Mouse (Mus musculus) midbrain, embryonic 15.5 days (tissue): ENCODE measurements around the gene Itga5. TPM values are rescaled to one million over a fixed set of nuclear protein-coding genes. Genes with fewer than 3 reads are reported as not detected.

Source experiments
- ATAC-seq: fragments of 200-750 bp; cut with Nextera tagmentation; replicated peaks from 2 replicates; pipeline ENCODE4 v1.8.0; 2017; ENCODE audit warnings: moderate TSS enrichment
- H3K27ac ChIP-seq: fragments of 300-500 bp; sonication (generic); 2 replicates; pipeline ENCODE4 v1.5.1; 2015; ENCODE audit warnings: mild to moderate bottlenecking, inconsistent platforms
- H3K27me3 ChIP-seq: fragments of 300-500 bp; sonication (generic); replicated peaks from 2 replicates; pipeline ENCODE4 v1.6.1; 2015; ENCODE audit warnings: inconsistent platforms
- H3K36me3 ChIP-seq: fragments of 300-500 bp; sonication (generic); replicated peaks from 2 replicates; pipeline ENCODE4 v1.6.1; 2015; ENCODE audit warnings: inconsistent platforms
- H3K4me1 ChIP-seq: fragments of 300-500 bp; sonication (generic); 2 replicates; pipeline ENCODE4 v1.6.1; 2015; ENCODE audit warnings: inconsistent platforms
- H3K4me2 ChIP-seq: fragments of 300-500 bp; sonication (generic); 2 replicates; pipeline ENCODE4 v1.6.1; 2015; ENCODE audit warnings: inconsistent platforms, mild to moderate bottlenecking, moderate library complexity
- H3K4me3 ChIP-seq: fragments of 300-500 bp; sonication (generic); 2 replicates; pipeline ENCODE4 v1.5.1; 2015; ENCODE audit warnings: mild to moderate bottlenecking, inconsistent platforms
- H3K9ac ChIP-seq: fragments of 300-500 bp; sonication (generic); 2 replicates; pipeline ENCODE4 v1.6.1; 2015; ENCODE audit warnings: mild to moderate bottlenecking, inconsistent platforms
- H3K9me3 ChIP-seq: fragments of 300-500 bp; sonication (generic); 2 replicates; pipeline ENCODE4 v1.6.1; 2016; ENCODE audit warnings: inconsistent platforms
- WGBS: fragments of 180-500 bp; shearing (Covaris S2); methylation state at CpG from one replicate; pipeline ENCODE4 v1.1.7; 2015; ENCODE audit warnings: mixed read lengths; 5-methylcytosine and 5-hydroxymethylcytosine counted together
- polyA plus RNA-seq: library from polyadenylated mRNA; unstranded; fragments of >200 nt; fragmentation: Nextera tagmentation; extraction: Ambion mirVana; gene quantifications from 2 replicates; pipeline ENCODE4 v1.2.1, GENCODE M21; 2015

Itga5 gene
- polyA plus RNA-seq, 1 experiment from 2014 or later, result 7.3 TPM

- H3K4me2 ChIP-seq, result no peak overlapping the region
- H3K4me3 ChIP-seq, result no peak overlapping the region
- WGBS, result 96% methylated on average over 1 of the region's 1 CpGs
- H3K36me3 ChIP-seq, result no peaks in the 10 kb centered on the region
- ATAC-seq, result no peak
- no peak overlapping the region for H3K9ac ChIP-seq
- 0 out of 2 replicates have a peak, but pooled peaks cover 5% of the 10 kb centered on the region for H3K27me3 ChIP-seq
- no peak overlapping the region for H3K27ac ChIP-seq
- H3K9me3 ChIP-seq, result no peaks in the 10 kb centered on the region
- peaks cover 9% of the 10 kb centered on the region for H3K4me1 ChIP-seq
Measured at GRCm38 (mm10) chr15:103361269-103361668, 5.3 kb downstream of the Itga5 start.

- 89% methylated on average over 5 of the region's 5 CpGs for WGBS
- H3K9me3 ChIP-seq, result no peaks in the 10 kb centered on the region
- H3K4me1 ChIP-seq, result no peaks in the 10 kb centered on the region
- no peak overlapping the region for H3K4me3 ChIP-seq
- no peak for ATAC-seq
- H3K27me3 ChIP-seq, result no peaks in the 10 kb centered on the region
- H3K36me3 ChIP-seq, result no peaks in the 10 kb centered on the region
- no peak overlapping the region for H3K27ac ChIP-seq
- H3K4me2 ChIP-seq, result no peak overlapping the region
- H3K9ac ChIP-seq, result no peak overlapping the region
Measured at GRCm38 (mm10) chr15:103359869-103360602, 6.5 kb downstream of the Itga5 start.

- Histone ChIP-seq H3K27ac (no peak overlapping the region), H3K9me3 (no peaks in the 10 kb centered on the region), H3K4me3 (no peak overlapping the region), H3K9ac (no peak overlapping the region), H3K4me1 (no peaks in the 10 kb centered on the region), H3K27me3 (no peaks in the 10 kb centered on the region), H3K4me2 (no peak overlapping the region), H3K36me3 (no peaks in the 10 kb centered on the region)
- WGBS, result 86% methylated on average over 1 of the region's 1 CpGs
- 0 out of 2 replicates have a peak, but pooled peaks have one; percentile 31 for ATAC-seq
Measured at GRCm38 (mm10) chr15:103359122-103359510, 7.4 kb downstream of the Itga5 start.

- Histone ChIP-seq H3K4me3 (no peak overlapping the region), H3K9me3 (no peaks in the 10 kb centered on the region), H3K4me2 (no peak overlapping the region), H3K27me3 (no peaks in the 10 kb centered on the region), H3K27ac (no peak overlapping the region), H3K36me3 (no peaks in the 10 kb centered on the region), H3K4me1 (no peaks in the 10 kb centered on the region), H3K9ac (no peak overlapping the region)
- WGBS, result 50% methylated on average over 4 of the region's 4 CpGs
- 0 out of 2 replicates have a peak, but pooled peaks have one; percentile 12 for ATAC-seq
Measured at GRCm38 (mm10) chr15:103358278-103359121, 8.1 kb downstream of the Itga5 start.

GRCm38 (mm10) chr15:103357817-103358216, 8.7 kb downstream of the Itga5 start:
- Histone ChIP-seq H3K9ac (no peak overlapping the region), H3K27me3 (no peaks in the 10 kb centered on the region), H3K4me1 (no peaks in the 10 kb centered on the region), H3K36me3 (no peaks in the 10 kb centered on the region), H3K4me2 (no peak overlapping the region), H3K27ac (no peak overlapping the region), H3K9me3 (no peaks in the 10 kb centered on the region), H3K4me3 (no peak overlapping the region)
- no peak for ATAC-seq
- WGBS, result 93% methylated on average over 4 of the region's 4 CpGs

GRCm38 (mm10) chr15:103356130-103356529, 10.4 kb downstream of the Itga5 start:
- Histone ChIP-seq H3K27ac (no peak overlapping the region), H3K4me2 (no peak overlapping the region), H3K4me3 (no peak overlapping the region), H3K9me3 (no peaks in the 10 kb centered on the region), H3K27me3 (no peaks in the 10 kb centered on the region), H3K4me1 (no peaks in the 10 kb centered on the region), H3K9ac (no peak overlapping the region), H3K36me3 (no peaks in the 10 kb centered on the region)
- no peak for ATAC-seq
- 78% methylated on average over 4 of the region's 4 CpGs for WGBS

- Histone ChIP-seq H3K9me3 (no peaks in the 10 kb centered on the region), H3K36me3 (no peaks in the 10 kb centered on the region), H3K27me3 (no peaks in the 10 kb centered on the region), H3K4me2 (no peak overlapping the region), H3K4me1 (no peaks in the 10 kb centered on the region), H3K9ac (no peak overlapping the region), H3K27ac (no peak overlapping the region), H3K4me3 (no peak overlapping the region)
- no peak for ATAC-seq
- WGBS, result 86% methylated on average over 4 of the region's 4 CpGs
Measured at GRCm38 (mm10) chr15:103355420-103355819, 11.1 kb downstream of the Itga5 start.

- WGBS, result 98% methylated on average over 2 of the region's 2 CpGs
- H3K27ac ChIP-seq, result no peak overlapping the region
- H3K4me3 ChIP-seq, result no peak overlapping the region
- H3K36me3 ChIP-seq, result no peaks in the 10 kb centered on the region
- H3K9ac ChIP-seq, result no peak overlapping the region
- no peak for ATAC-seq
- H3K4me2 ChIP-seq, result no peak overlapping the region
- no peaks in the 10 kb centered on the region for H3K4me1 ChIP-seq
- no peaks in the 10 kb centered on the region for H3K27me3 ChIP-seq
- H3K9me3 ChIP-seq, result no peaks in the 10 kb centered on the region
Measured at GRCm38 (mm10) chr15:103354690-103355089, 11.9 kb downstream of the Itga5 start.

- Histone ChIP-seq H3K4me3 (no peak overlapping the region), H3K36me3 (no peaks in the 10 kb centered on the region), H3K9me3 (no peaks in the 10 kb centered on the region), H3K4me1 (no peaks in the 10 kb centered on the region), H3K4me2 (no peak overlapping the region), H3K27me3 (no peaks in the 10 kb centered on the region), H3K27ac (no peak overlapping the region), H3K9ac (no peak overlapping the region)
- no peak for ATAC-seq
- WGBS, result 92% methylated on average over 11 of the region's 11 CpGs
Measured at GRCm38 (mm10) chr15:103353511-103354256, 12.9 kb downstream of the Itga5 start.

- no peaks in the 10 kb centered on the region for H3K4me1 ChIP-seq
- ATAC-seq, result 0 out of 2 replicates have a peak, but pooled peaks have one; percentile 5
- no peak overlapping the region for H3K4me2 ChIP-seq
- H3K9ac ChIP-seq, result no peak overlapping the region
- no peaks in the 10 kb centered on the region for H3K9me3 ChIP-seq
- H3K4me3 ChIP-seq, result no peak overlapping the region
- H3K27ac ChIP-seq, result no peak overlapping the region
- WGBS, result 40% methylated on average over 4 of the region's 4 CpGs
- H3K36me3 ChIP-seq, result no peaks in the 10 kb centered on the region
- no peaks in the 10 kb centered on the region for H3K27me3 ChIP-seq
Measured at GRCm38 (mm10) chr15:103352856-103353255, 13.7 kb downstream of the Itga5 start.

- Histone ChIP-seq H3K9ac (no peak overlapping the region), H3K27ac (no peak overlapping the region), H3K27me3 (no peaks in the 10 kb centered on the region), H3K4me3 (no peak overlapping the region), H3K4me2 (no peak overlapping the region), H3K36me3 (no peaks in the 10 kb centered on the region), H3K4me1 (peaks cover 6% of the 10 kb centered on the region; the same call in 1 of the 2 replicates), H3K9me3 (no peaks in the 10 kb centered on the region)
- ATAC-seq, result 0 out of 2 replicates have a peak, but pooled peaks have one; percentile 21
- 3% methylated on average over 2 of the region's 2 CpGs for WGBS
Measured at GRCm38 (mm10) chr15:103347275-103347684, 19.3 kb downstream of the Itga5 start.

- peaks cover 17% of the 10 kb centered on the region for H3K4me1 ChIP-seq
- H3K27ac ChIP-seq, result no peak overlapping the region
- ATAC-seq, result no peak
- H3K9me3 ChIP-seq, result no peaks in the 10 kb centered on the region
- no peak overlapping the region for H3K4me3 ChIP-seq
- H3K9ac ChIP-seq, result no peak overlapping the region
- no peaks in the 10 kb centered on the region for H3K36me3 ChIP-seq
- H3K4me2 ChIP-seq, result no peak overlapping the region
- 87% methylated on average over 6 of the region's 6 CpGs for WGBS
- H3K27me3 ChIP-seq, result 0 out of 2 replicates have a peak, but pooled peaks cover 4% of the 10 kb centered on the region
Measured at GRCm38 (mm10) chr15:103345789-103346188, 20.8 kb downstream of the Itga5 start.
